Mouse (Mus musculus): ENCODE results near the gene Alpl.
A peak's percentile ranks its signal among the peaks of the same experiment; 100 is the strongest.

Gene Alpl

DNA sequence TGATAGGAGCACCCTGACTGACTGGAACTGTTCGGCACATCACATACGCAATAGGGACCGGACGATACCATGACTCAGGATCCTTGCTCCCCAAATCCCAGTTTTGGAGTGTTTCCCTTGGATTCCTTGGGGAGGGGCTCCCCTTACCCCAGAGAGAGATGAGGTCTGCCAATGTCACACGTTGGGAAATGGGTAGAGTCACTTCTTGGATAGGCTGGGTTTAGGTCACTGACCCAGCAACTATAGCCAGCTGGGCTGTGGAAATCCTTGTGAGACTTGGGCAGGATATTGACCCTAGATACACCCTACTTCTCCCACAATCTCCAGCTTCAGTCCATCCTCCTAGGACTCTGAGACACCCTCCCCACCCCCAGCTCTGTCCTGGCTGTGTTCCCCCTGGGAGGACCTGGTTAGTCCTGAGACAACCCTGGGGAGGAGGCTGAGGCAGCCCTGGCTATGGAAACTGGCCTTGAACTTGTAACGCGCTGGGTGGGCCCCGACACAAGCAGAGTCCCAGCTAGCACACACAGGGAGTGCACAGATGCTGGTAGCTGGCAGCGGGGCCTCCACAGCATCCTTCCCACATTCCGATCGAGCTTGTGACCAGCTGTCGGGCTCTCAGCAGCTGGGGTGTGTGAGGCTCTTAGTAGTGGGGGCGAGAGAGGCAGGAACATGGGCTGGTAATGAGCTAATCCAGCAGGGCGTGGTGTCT, 25.1 kb downstream of the Alpl start:
- no peak for DNase-seq (ENCODE audit: low read depth, low spot score)

GRCm38 (mm10) chr4:137769635-137770034, 26.5 kb downstream of the Alpl start:
- DNase-seq (ENCODE audit: low read depth, low spot score): no peak

GRCm38 (mm10) chr4:137768831-137769230, 27.4 kb downstream of the Alpl start:
- DNase-seq (ENCODE audit: low read depth, low spot score): no peak

GRCm38 (mm10) chr4:137768381-137768780, 27.8 kb downstream of the Alpl start:
- DNase-seq (ENCODE audit: low read depth, low spot score): no peak

DNA sequence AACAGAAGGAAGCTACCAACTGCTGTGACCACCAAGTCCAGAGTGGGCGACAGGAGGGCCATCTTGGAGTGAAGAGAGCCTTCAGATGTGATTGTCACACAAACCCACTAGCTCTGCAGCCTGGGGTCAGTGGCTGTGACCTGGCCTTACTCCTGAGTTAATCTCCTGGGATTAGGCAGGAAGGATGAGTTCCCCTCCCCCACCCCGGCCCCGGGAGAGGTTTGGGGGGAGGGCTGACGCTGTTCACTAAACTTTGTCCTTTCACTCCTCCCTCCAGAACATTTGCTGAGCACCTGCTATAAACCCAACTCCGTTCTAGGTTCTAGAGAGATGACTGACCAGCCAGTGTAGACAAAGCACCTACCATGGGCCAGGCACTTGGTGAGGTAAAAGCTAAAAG, 29.8 kb downstream of the Alpl start:
- no peak for DNase-seq (ENCODE audit: low read depth, low spot score)

- DNase-seq (ENCODE audit: low read depth, low spot score): no peak
These were observed 30.6 kb downstream of the Alpl start for GRCm38 (mm10) chr4:137765554-137765971.

GRCm38 (mm10) chr4:137764621-137765020, 31.6 kb downstream of the Alpl start:
- no peak for DNase-seq (ENCODE audit: low read depth, low spot score)

- DNase-seq (ENCODE audit: low read depth, low spot score): no peak
These were observed 32.2 kb downstream of the Alpl start for GRCm38 (mm10) chr4:137763920-137764495.

- DNase-seq (ENCODE audit: low read depth, low spot score): no peak
These were observed 33.3 kb downstream of the Alpl start for GRCm38 (mm10) chr4:137762886-137763285.

GRCm38 (mm10) chr4:137754446-137754845, 41.7 kb downstream of the Alpl start:
- DNase-seq (ENCODE audit: low read depth, low spot score): no peak

DNA sequence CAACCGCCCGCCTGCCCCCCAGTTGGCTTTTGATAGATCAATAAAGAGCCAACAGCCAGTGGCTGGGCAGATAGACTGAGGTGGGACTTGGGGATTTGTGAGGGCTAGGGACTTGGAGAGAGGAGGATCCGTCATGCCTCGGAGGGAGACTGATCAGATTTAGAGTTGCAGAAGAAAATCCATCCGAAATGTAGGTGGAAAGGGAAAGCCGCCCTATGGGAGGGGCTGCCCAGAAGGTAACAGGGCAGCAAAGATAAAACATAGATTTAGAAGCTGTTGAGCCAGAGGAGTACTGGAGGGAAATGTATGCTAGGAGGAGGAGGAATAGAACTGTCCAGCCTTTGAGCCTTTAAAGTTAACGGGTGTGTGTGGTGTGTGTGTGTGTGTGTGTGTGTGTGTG, 43.0 kb downstream of the Alpl start:
- no peak for DNase-seq (ENCODE audit: low read depth, low spot score)

GRCm38 (mm10) chr4:137752471-137752870, 43.7 kb downstream of the Alpl start:
- no peak for DNase-seq (ENCODE audit: low read depth, low spot score)

DNA sequence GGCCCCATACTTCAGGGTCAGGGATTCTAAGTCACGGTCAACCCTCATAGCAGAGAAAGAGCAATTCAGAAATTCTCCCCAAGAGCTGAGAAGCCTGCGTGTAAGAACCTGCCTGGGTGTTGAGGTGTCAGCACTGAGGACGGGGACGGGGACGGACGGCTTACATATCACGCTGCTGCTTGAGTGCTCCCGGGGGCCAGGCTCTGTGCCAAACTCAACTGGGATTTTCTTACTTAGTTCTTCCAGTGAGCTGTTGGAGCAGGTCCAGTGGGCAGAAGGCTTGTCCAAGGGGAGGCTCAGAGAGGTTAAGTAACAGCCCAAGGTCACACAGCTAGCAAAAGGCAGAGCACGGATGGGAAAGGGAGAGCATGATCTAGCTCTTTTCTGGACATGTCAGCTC, 44.5 kb downstream of the Alpl start:
- DNase-seq (ENCODE audit: low read depth, low spot score): no peak

DNA sequence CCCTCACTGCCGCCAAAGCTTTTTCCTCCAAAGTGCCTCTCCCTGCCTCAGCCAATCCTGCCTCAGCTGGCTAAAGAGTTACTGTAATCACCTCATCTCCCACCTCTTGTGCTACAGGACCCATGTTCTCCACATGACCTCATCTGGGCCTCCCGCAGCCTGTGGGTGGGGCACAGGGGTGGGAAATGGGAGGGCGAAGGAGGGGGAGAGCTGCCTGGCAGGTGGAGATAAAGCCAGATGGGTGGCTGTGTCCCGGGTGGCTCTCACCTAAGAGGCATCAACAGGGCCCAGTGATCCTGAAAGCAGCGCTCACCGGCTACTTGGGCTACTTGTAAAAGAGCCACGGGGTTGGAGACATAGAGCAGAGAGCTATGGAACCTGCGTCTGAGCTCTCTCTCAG, 44.9 kb downstream of the Alpl start:
- no peak for DNase-seq (ENCODE audit: low read depth, low spot score)

GRCm38 (mm10) chr4:137750121-137750520, 46.1 kb downstream of the Alpl start:
- no peak for DNase-seq (ENCODE audit: low read depth, low spot score)

DNA sequence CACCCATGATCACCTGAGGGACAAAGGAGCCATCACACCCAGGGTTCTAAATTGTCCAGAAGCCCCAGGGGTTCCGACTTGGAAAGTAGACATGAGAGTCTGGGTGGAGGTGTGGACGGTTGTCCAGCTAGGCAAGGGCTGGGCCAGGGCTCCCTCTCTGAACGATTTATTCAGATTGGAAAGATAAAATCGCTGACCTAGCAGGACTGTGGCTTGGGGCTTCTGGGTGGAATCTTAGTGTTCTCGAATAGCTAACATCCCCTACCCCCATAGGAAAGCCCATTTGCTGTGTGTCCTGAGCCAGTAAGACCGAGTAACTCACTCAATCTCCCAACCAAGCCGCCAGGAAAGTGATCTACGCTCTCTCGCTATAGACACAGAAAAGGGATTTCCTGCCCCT, 46.5 kb downstream of the Alpl start:
- DNase-seq (ENCODE audit: low read depth, low spot score): no peak

GRCm38 (mm10) chr4:137748726-137749125, 47.5 kb downstream of the Alpl start:
- no peak for DNase-seq (ENCODE audit: low read depth, low spot score)

- DNase-seq (ENCODE audit: low read depth, low spot score): no peak
These were observed 48.6 kb downstream of the Alpl start for GRCm38 (mm10) chr4:137747590-137747989.

DNA sequence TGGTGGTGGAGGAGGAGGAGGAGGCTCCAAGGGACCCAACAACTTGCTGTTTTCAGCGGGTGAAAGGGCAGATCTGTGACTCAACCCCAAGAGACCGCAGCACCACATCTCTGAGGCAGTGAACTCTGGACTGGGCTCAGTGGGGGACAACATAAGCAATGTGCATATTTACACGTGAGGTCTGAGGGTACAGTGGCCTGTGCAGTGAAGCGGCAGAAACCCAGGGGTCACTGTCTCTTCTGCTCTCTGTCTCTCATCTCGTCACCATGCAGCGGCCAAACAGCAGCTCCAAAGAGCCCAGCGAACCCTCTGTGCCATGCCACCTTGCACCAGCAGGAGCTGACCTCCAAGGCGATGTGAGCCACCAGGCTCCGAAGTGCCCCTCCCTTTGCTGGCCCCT, 49.1 kb downstream of the Alpl start:
- no peak for DNase-seq (ENCODE audit: low read depth, low spot score)

DNA sequence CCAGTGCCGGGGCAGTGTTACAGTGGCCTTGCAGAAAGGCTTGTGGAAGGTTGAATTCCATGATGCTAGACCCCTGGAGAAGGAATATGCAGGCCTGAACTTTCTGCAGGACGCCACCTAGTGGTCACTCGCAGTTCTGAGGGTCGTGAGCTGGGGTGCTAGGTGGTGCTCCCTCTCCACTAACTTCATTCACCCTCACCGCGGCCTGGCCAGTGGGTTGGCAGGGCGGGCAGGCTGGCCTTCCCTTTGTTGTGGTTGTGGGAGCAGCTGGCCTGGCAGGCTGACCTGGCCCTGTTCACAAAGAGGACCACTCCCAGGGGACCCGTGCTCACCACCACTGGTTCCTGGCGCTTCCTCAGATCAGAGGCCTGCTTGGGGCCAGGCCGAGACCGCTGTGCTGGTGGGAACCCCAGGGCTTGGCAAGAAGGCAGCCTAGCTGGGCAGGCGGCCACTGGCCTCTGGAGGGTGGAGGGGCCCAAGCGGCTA, 51.7 kb downstream of the Alpl start:
- no peak for DNase-seq (ENCODE audit: low read depth, low spot score)

DNA sequence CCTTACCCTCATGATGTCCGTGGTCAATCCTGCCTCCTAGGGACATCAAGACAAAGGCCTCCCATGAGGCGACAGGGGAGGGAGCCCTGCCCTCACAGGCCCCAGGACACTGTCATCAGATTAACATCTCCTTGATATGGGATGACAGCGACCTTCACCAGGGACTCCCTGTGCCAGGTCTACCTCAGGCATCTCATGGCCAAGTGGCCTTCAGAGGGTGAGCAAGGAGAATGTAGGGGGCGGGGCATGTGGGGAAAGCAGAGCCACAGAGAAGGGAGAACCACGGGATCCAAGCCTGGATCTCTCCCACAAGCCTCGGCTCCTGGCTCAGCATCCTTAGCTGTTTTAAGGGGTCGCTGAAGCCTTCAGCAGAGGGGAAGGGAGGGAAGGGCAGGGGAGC, 52.4 kb downstream of the Alpl start:
- no peak for DNase-seq (ENCODE audit: low read depth, low spot score)

DNA sequence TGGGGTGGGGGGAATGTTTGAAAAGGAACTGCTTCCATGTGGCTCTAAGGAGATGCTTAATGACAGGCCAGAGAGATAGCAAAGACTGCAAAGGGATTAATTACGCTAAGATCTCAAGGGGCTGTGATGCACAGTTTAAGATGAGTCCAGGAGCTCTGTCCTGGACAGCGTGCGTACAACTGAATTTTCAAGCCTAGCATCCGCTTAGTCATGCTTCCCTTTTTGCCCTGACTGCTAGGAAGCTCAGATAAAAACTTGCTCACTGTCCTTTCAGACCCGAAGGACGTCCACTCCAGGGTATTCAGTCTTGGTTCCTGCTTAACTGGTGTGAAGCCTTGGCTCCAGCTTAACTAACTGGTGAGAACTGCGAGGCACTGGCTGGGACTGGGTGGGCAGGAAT, 55.8 kb downstream of the Alpl start:
- no peak for DNase-seq (ENCODE audit: low read depth, low spot score)

- peak; percentile 57 for DNase-seq (ENCODE audit: low read depth, low spot score)
These were observed 56.8 kb downstream of the Alpl start for GRCm38 (mm10) chr4:137739151-137739923.
